Comparison of ENCODE assay signal across 8 mouse cellular contexts in genomic region chrX:123102806-123103205, GRCm38 (mm10). TPM values are rescaled to one million over a fixed set of nuclear protein-coding genes. Genes with fewer than 3 reads are reported as not detected.
DNase-seq lines count a peak whose midpoint lies in the region; ATAC-seq and TF ChIP-seq lines count a peak whose summit lies in the region.
"Not testable (repeated sequence)": the region's sequence is repeated elsewhere in the genome, so short reads cannot be mapped to it uniquely, and the experiment has no call there.

No protein-coding gene starts in this region.

- H3K4me2 ChIP-seq in embryonic facial prominence, embryonic 15.5 days (replicated peaks) = peak overlapping the region; percentile 42
- peak overlapping the region; percentile 56 for H3K4me2 ChIP-seq in heart, embryonic 11.5 days
- H3K4me2 ChIP-seq in lung, embryonic 14.5 days = peak overlapping the region; percentile 47
- peak overlapping the region; percentile 53 for H3K4me2 ChIP-seq in midbrain, embryonic 16.5 days (ENCODE audit: low read length)
- peak overlapping the region; percentile 44; the same call in 1 of the 2 replicates for H3K4me2 ChIP-seq in stomach, embryonic 16.5 days (ENCODE audit: low read depth, low read length)

- DNase-seq in brain, embryonic 14.5 days (ENCODE audit: low read depth) = peak; percentile 74
- not testable (repeated sequence) for DNase-seq in limb, embryonic 10.5 days (ENCODE audit: low spot score)
- DNase-seq in lung, embryonic 14.5 days = peak; percentile 51

- H3K9me3 ChIP-seq in embryonic facial prominence, embryonic 15.5 days (replicated peaks); heart, embryonic 11.5 days (replicated peaks; ENCODE audit: control insufficient read depth, low read length); limb, embryonic 10.5 days (replicated peaks); lung, embryonic 14.5 days (ENCODE audit: low read depth, low read length); midbrain, embryonic 16.5 days (replicated peaks; ENCODE audit: control insufficient read depth, low read length, poor library complexity, severe bottlenecking); stomach, embryonic 16.5 days (replicated peaks; ENCODE audit: control insufficient read depth, low read length): not testable (repeated sequence)

- TF ChIP-seq CTCF in brain, embryonic 14.5 days (IDR thresholded peaks at IDR 0.05; ENCODE audit: borderline replicate concordance, extremely low read depth, insufficient read depth, insufficient read length); lung, embryonic 14.5 days (IDR thresholded peaks at IDR 0.05; ENCODE audit: low read depth): not testable (repeated sequence)

- ATAC-seq in embryonic facial prominence, embryonic 15.5 days (ENCODE audit: insufficient number of reproducible peaks, low FRiP score, low TSS enrichment, low read depth); heart, embryonic 11.5 days (replicated peaks; ENCODE audit: insufficient number of reproducible peaks, low FRiP score, low TSS enrichment); lung, embryonic 14.5 days (ENCODE audit: insufficient read depth); stomach, embryonic 16.5 days (ENCODE audit: insufficient read depth, low FRiP score): not testable (repeated sequence)
- peak; percentile 19 for ATAC-seq in inflammation-experienced regulatory T-cells, adult 6 months
- peak; percentile 56; the same call in 1 of the 2 replicates for ATAC-seq in midbrain, embryonic 16.5 days

- peak overlapping the region; percentile 54 for H3K4me3 ChIP-seq in embryonic facial prominence, embryonic 15.5 days (replicated peaks)
- H3K4me3 ChIP-seq in heart, embryonic 11.5 days (ENCODE audit: low read depth, low read length) = peak overlapping the region; percentile 54
- peak overlapping the region; percentile 57 for H3K4me3 ChIP-seq in limb, embryonic 10.5 days
- peak overlapping the region; percentile 48 for H3K4me3 ChIP-seq in lung, embryonic 14.5 days (ENCODE audit: low read depth, low read length)
- H3K4me3 ChIP-seq in midbrain, embryonic 16.5 days (ENCODE audit: low read depth, low read length) = peak overlapping the region; percentile 59
- peak overlapping the region; percentile 57 for H3K4me3 ChIP-seq in stomach, embryonic 16.5 days (replicated peaks; ENCODE audit: low read length)

- H3K27me3 ChIP-seq in embryonic facial prominence, embryonic 15.5 days; heart, embryonic 11.5 days (ENCODE audit: control insufficient read depth, insufficient read depth, low read length); limb, embryonic 10.5 days (ENCODE audit: low read depth, poor library complexity, severe bottlenecking); lung, embryonic 14.5 days (ENCODE audit: insufficient read depth, low read length); midbrain, embryonic 16.5 days (ENCODE audit: control insufficient read depth, insufficient read depth, low read depth, low read length); stomach, embryonic 16.5 days (ENCODE audit: control insufficient read depth, insufficient read depth, low read length): not testable (repeated sequence)

- not testable (repeated sequence) for H3K9ac ChIP-seq in embryonic facial prominence, embryonic 15.5 days
- peak overlapping the region; percentile 65 for H3K9ac ChIP-seq in heart, embryonic 11.5 days (ENCODE audit: low read depth, low read length)
- peak overlapping the region; percentile 34; the same call in 1 of the 2 replicates for H3K9ac ChIP-seq in lung, embryonic 14.5 days
- peak overlapping the region; percentile 76 for H3K9ac ChIP-seq in midbrain, embryonic 16.5 days (ENCODE audit: low read depth, low read length)
- H3K9ac ChIP-seq in stomach, embryonic 16.5 days (ENCODE audit: low read length) = peak overlapping the region; percentile 56

- 15% methylated on average over 5 of the region's 5 CpGs for WGBS in embryonic facial prominence, embryonic 15.5 days
- 20% methylated on average over 5 of the region's 5 CpGs for WGBS in heart, embryonic 11.5 days (ENCODE audit: insufficient replicate concordance)
- 26% methylated on average over 5 of the region's 5 CpGs for WGBS in limb, embryonic 10.5 days
- WGBS in lung, embryonic 14.5 days = 21% methylated on average over 5 of the region's 5 CpGs
- WGBS in midbrain, embryonic 16.5 days = 21% methylated on average over 5 of the region's 5 CpGs
- WGBS in stomach, embryonic 16.5 days = 16% methylated on average over 5 of the region's 5 CpGs

- TF ChIP-seq POLR2A in brain, embryonic 14.5 days (IDR thresholded peaks at IDR 0.05; ENCODE audit: borderline replicate concordance, extremely low read depth, insufficient read depth, insufficient read length, poor library complexity, severe bottlenecking) = not testable (repeated sequence)

- not testable (repeated sequence) for H3K36me3 ChIP-seq in embryonic facial prominence, embryonic 15.5 days; heart, embryonic 11.5 days (ENCODE audit: control insufficient read depth, insufficient read depth, low read length); limb, embryonic 10.5 days; lung, embryonic 14.5 days (ENCODE audit: insufficient read depth); midbrain, embryonic 16.5 days (ENCODE audit: control insufficient read depth, insufficient read depth, low read length); stomach, embryonic 16.5 days (ENCODE audit: control insufficient read depth, insufficient read depth, low read length)

- H3K4me1 ChIP-seq in embryonic facial prominence, embryonic 15.5 days; heart, embryonic 11.5 days (ENCODE audit: control insufficient read depth, insufficient read depth, low read length); limb, embryonic 10.5 days; lung, embryonic 14.5 days (ENCODE audit: insufficient read depth); midbrain, embryonic 16.5 days (ENCODE audit: control insufficient read depth, insufficient read depth, low read length); stomach, embryonic 16.5 days (ENCODE audit: control insufficient read depth, insufficient read depth, low read length): not testable (repeated sequence)

- peak overlapping the region; percentile 93 for H3K27ac ChIP-seq in embryonic facial prominence, embryonic 15.5 days (replicated peaks)
- H3K27ac ChIP-seq in heart, embryonic 11.5 days (ENCODE audit: low read depth, low read length) = peak overlapping the region; percentile 93
- peak overlapping the region; percentile 90 for H3K27ac ChIP-seq in limb, embryonic 10.5 days
- peak overlapping the region; percentile 90 for H3K27ac ChIP-seq in lung, embryonic 14.5 days (ENCODE audit: low read depth)
- peak overlapping the region; percentile 93 for H3K27ac ChIP-seq in midbrain, embryonic 16.5 days (ENCODE audit: low read length)
- peak overlapping the region; percentile 88 for H3K27ac ChIP-seq in stomach, embryonic 16.5 days (ENCODE audit: low read length)

RNA-seq across cellular contexts. Expression of gene Cldn34c1, which starts 0.5 kb away (rescaled TPM):
- polyA plus RNA-seq in brain, embryonic 14.5 days (2012; rRNA removed) = 29.7 and 36.2 TPM in 2 replicates
- polyA plus RNA-seq in embryonic facial prominence, embryonic 15.5 days (2015; fragmentation: Nextera tagmentation; extraction: Ambion mirVana) = 11.6 and 13.3 TPM in 2 replicates
- polyA plus RNA-seq in heart, embryonic 11.5 days (2014; fragmentation: Nextera tagmentation; extraction: Ambion mirVana) = 12.8 and 15.4 TPM in 2 replicates
- 1 to 10 TPM in 1 of 3 experiments, under 1 TPM in 2; 0.68 to 3.1 (median 0.99) TPM for polyA plus RNA-seq in inflammation-experienced regulatory T-cells, adult 6 months (2017; shearing (Covaris generic))
- 13.9 and 15.7 TPM in 2 replicates for polyA plus RNA-seq in limb, embryonic 10.5 days (2016; fragmentation: Nextera tagmentation; extraction: Ambion mirVana)
- 13.2 and 14.5 TPM in 2 replicates for polyA plus RNA-seq in lung, embryonic 14.5 days (2014; fragmentation: Nextera tagmentation; extraction: Ambion mirVana)
- 29.5 and 34.2 TPM in 2 replicates for polyA plus RNA-seq in midbrain, embryonic 16.5 days (2015; fragmentation: Nextera tagmentation; extraction: Ambion mirVana)
- 9.4 and 9.8 TPM in 2 replicates for polyA plus RNA-seq in stomach, embryonic 16.5 days (2015; fragmentation: Nextera tagmentation; extraction: Ambion mirVana)
